Mouse (Mus musculus) lung, embryonic 14.5 days (tissue): ENCODE results near the gene Bbs12. TPM values are rescaled to one million over a fixed set of nuclear protein-coding genes. Genes with fewer than 3 reads are reported as not detected.

Experiments
- ATAC-seq: fragments of 200-750 bp; cut with Nextera tagmentation; 2 replicates; pipeline ENCODE4 v1.8.0; 2017; ENCODE audit warnings: mild to moderate bottlenecking, moderate TSS enrichment, moderate library complexity; ENCODE audit not compliant: insufficient read depth
- DNase-seq: peaks from one replicate; pipeline ENCODE4 v3.0.0-alpha.2; 2015
- H3K27ac ChIP-seq: fragments of 300-500 bp; sonication (generic); 2 replicates; pipeline ENCODE4 v1.5.1; 2014; ENCODE audit warnings: low read depth, mild to moderate bottlenecking, moderate library complexity
- H3K27me3 ChIP-seq: fragments of 300-500 bp; sonication (generic); 2 replicates; pipeline ENCODE4 v1.6.1; 2014; ENCODE audit warnings: low read length, control low read depth; ENCODE audit not compliant: insufficient read depth
- H3K36me3 ChIP-seq: fragments of 300-500 bp; sonication (generic); 2 replicates; pipeline ENCODE4 v1.6.1; 2014; ENCODE audit warnings: control low read depth; ENCODE audit not compliant: insufficient read depth
- H3K4me1 ChIP-seq: fragments of 300-500 bp; sonication (generic); 2 replicates; pipeline ENCODE4 v1.6.1; 2014; ENCODE audit warnings: antibody characterized with exemption, control low read depth; ENCODE audit not compliant: insufficient read depth
- H3K4me2 ChIP-seq: fragments of 300-500 bp; sonication (generic); 2 replicates; pipeline ENCODE4 v1.6.1; 2014; ENCODE audit warnings: mild to moderate bottlenecking
- H3K4me3 ChIP-seq: fragments of 300-500 bp; sonication (generic); 2 replicates; pipeline ENCODE4 v1.5.1; 2014; ENCODE audit warnings: low read depth, low read length
- H3K9ac ChIP-seq: fragments of 300-500 bp; sonication (generic); 2 replicates; pipeline ENCODE4 v1.6.1; 2014
- H3K9me3 ChIP-seq: fragments of 300-500 bp; sonication (generic); 2 replicates; pipeline ENCODE4 v1.6.1; 2016; ENCODE audit warnings: low read depth, low read length, control low read depth
- CTCF ChIP-seq: IDR thresholded peaks from 2 replicates; pipeline ENCODE4 v1.5.1; 2016; ENCODE audit warnings: antibody characterized with exemption, low read depth
- WGBS: fragments of 180-500 bp; shearing (Covaris S2); extraction: QIAGEN DNeasy Blood & Tissue Kit; methylation state at CpG from one replicate; pipeline ENCODE4 v1.1.7; 2014; 5-methylcytosine and 5-hydroxymethylcytosine counted together
- polyA plus RNA-seq: library from polyadenylated mRNA; unstranded; fragments of >200 nt; fragmentation: Nextera tagmentation; extraction: Ambion mirVana; gene quantifications from 2 replicates; pipeline ENCODE4 v1.2.1, GENCODE M21; 2014

Gene Bbs12
- polyA plus RNA-seq, 1 experiment from 2014 or later, result 8.6 TPM

- Histone ChIP-seq H3K9me3 (no peaks in the 10 kb centered on the region), H3K4me1 (no peaks in the 10 kb centered on the region), H3K27me3 (no peaks in the 10 kb centered on the region), H3K36me3 (no peaks in the 10 kb centered on the region), H3K4me3 (no peak overlapping the region), H3K27ac (no peak overlapping the region), H3K4me2 (no peak overlapping the region), H3K9ac (no peak overlapping the region)
- TF ChIP-seq CTCF, result no peak
- WGBS, result 62% methylated on average over 8 of the region's 8 CpGs
- no peak for DNase-seq
- no peak for ATAC-seq
Observed at GRCm38 (mm10) chr3:37280871-37281270, 31.5 kb upstream of the Bbs12 start.

GRCm38 (mm10) chr3:37282299-37282922, 29.9 kb upstream of the Bbs12 start:
- DNase-seq (no peak), ATAC-seq (no peak)
- TF ChIP-seq CTCF, result no peak
- H3K9ac ChIP-seq, result no peak overlapping the region
- no peak overlapping the region for H3K4me2 ChIP-seq
- H3K4me3 ChIP-seq, result no peak overlapping the region
- H3K9me3 ChIP-seq, result no peaks in the 10 kb centered on the region
- H3K4me1 ChIP-seq, result no peaks in the 10 kb centered on the region
- no peak overlapping the region for H3K27ac ChIP-seq
- H3K27me3 ChIP-seq, result no peaks in the 10 kb centered on the region
- 76% methylated on average over 11 of the region's 11 CpGs for WGBS
- no peaks in the 10 kb centered on the region for H3K36me3 ChIP-seq

- TF ChIP-seq CTCF, result no peak
- no peaks in the 10 kb centered on the region for H3K36me3 ChIP-seq
- no peaks in the 10 kb centered on the region for H3K9me3 ChIP-seq
- 80% methylated on average over 4 of the region's 4 CpGs for WGBS
- DNase-seq (no peak), ATAC-seq (no peak)
- H3K27me3 ChIP-seq, result no peaks in the 10 kb centered on the region
- no peak overlapping the region for H3K9ac ChIP-seq
- H3K4me2 ChIP-seq, result no peak overlapping the region
- no peaks in the 10 kb centered on the region for H3K4me1 ChIP-seq
- no peak overlapping the region for H3K4me3 ChIP-seq
- H3K27ac ChIP-seq, result no peak overlapping the region
Observed at GRCm38 (mm10) chr3:37283234-37283633, 29.1 kb upstream of the Bbs12 start.

- TF ChIP-seq CTCF, result no peak
- Histone ChIP-seq H3K27me3 (no peaks in the 10 kb centered on the region), H3K9me3 (no peaks in the 10 kb centered on the region), H3K4me2 (no peak overlapping the region), H3K4me3 (no peak overlapping the region), H3K4me1 (no peaks in the 10 kb centered on the region), H3K27ac (no peak overlapping the region), H3K9ac (no peak overlapping the region), H3K36me3 (no peaks in the 10 kb centered on the region)
- 86% methylated on average over 2 of the region's 2 CpGs for WGBS
- no peak for ATAC-seq
- DNase-seq, result no peak
Observed at GRCm38 (mm10) chr3:37289237-37289636, 23.1 kb upstream of the Bbs12 start.

GRCm38 (mm10) chr3:37290881-37291541, 21.3 kb upstream of the Bbs12 start:
- DNase-seq, result peak; percentile 55
- no peak overlapping the region for H3K4me3 ChIP-seq
- no peaks in the 10 kb centered on the region for H3K4me1 ChIP-seq
- ATAC-seq, result peak; percentile 56; the same call in 1 of the 2 replicates
- no peak overlapping the region for H3K27ac ChIP-seq
- H3K9me3 ChIP-seq, result no peaks in the 10 kb centered on the region
- H3K27me3 ChIP-seq, result no peaks in the 10 kb centered on the region
- TF ChIP-seq CTCF, result no peak
- no peak overlapping the region for H3K9ac ChIP-seq
- WGBS, result 53% methylated on average over 7 of the region's 7 CpGs
- no peaks in the 10 kb centered on the region for H3K36me3 ChIP-seq
- no peak overlapping the region for H3K4me2 ChIP-seq

GRCm38 (mm10) chr3:37291929-37292328, 20.4 kb upstream of the Bbs12 start:
- no peak for TF ChIP-seq CTCF
- no peaks in the 10 kb centered on the region for H3K4me1 ChIP-seq
- ATAC-seq (no peak), DNase-seq (no peak)
- H3K9me3 ChIP-seq, result no peaks in the 10 kb centered on the region
- H3K36me3 ChIP-seq, result no peaks in the 10 kb centered on the region
- no peak overlapping the region for H3K9ac ChIP-seq
- H3K4me3 ChIP-seq, result no peak overlapping the region
- no peak overlapping the region for H3K4me2 ChIP-seq
- 87% methylated on average over 2 of the region's 2 CpGs for WGBS
- H3K27ac ChIP-seq, result no peak overlapping the region
- no peaks in the 10 kb centered on the region for H3K27me3 ChIP-seq

- 49% methylated on average over 2 of the region's 2 CpGs for WGBS
- Histone ChIP-seq H3K27ac (no peak overlapping the region), H3K4me2 (no peak overlapping the region), H3K4me3 (no peak overlapping the region), H3K9ac (no peak overlapping the region), H3K9me3 (no peaks in the 10 kb centered on the region), H3K27me3 (no peaks in the 10 kb centered on the region), H3K4me1 (no peaks in the 10 kb centered on the region), H3K36me3 (no peaks in the 10 kb centered on the region)
- no peak for TF ChIP-seq CTCF
- DNase-seq (no peak), ATAC-seq (no peak)
Observed at GRCm38 (mm10) chr3:37292654-37293053, 19.7 kb upstream of the Bbs12 start.
